Mouse (Mus musculus): Measurements from ENCODE around the gene Spryd3.

- TF ChIP-seq CTCF (IDR thresholded peaks at IDR 0.05; ENCODE audit: low read depth): peak; percentile 16; the same call in 1 of the 2 replicates
- peak; percentile 90; the same call in 1 of the 2 replicates for TF ChIP-seq EP300 (IDR thresholded peaks at IDR 0.05; ENCODE audit: low read depth)
Measured at GRCm38 (mm10) chr15:102073559-102074069, 62.4 kb downstream of the Spryd3 start, which contains the start of gene Eif4b.

Measured in heart, postnatal 0 days (tissue).